Mouse (Mus musculus): ENCODE measurements around the gene Cisd2. TPM values are rescaled to one million over a fixed set of nuclear protein-coding genes. Genes with fewer than 3 reads are reported as not detected.

Gene Cisd2
- polyA plus RNA-seq, 1 experiment from 2014 or later: 75.3 TPM

- peak overlapping the region; percentile 99 for H3K4me3 ChIP-seq
- 57% methylated on average over 14 of the region's 14 CpGs for WGBS
- DNase-seq (ENCODE audit: low spot score): no peak
- H3K4me1 ChIP-seq: peaks cover 27% of the 10 kb centered on the region
- H3K9me3 ChIP-seq (replicated peaks): no peaks in the 10 kb centered on the region
- H3K36me3 ChIP-seq: peaks cover 26% of the 10 kb centered on the region
- no peaks in the 10 kb centered on the region for H3K27me3 ChIP-seq (ENCODE audit: low read depth, poor library complexity, severe bottlenecking)
- peak overlapping the region; percentile 100 for H3K27ac ChIP-seq
These were observed 13.3 kb upstream of the Cisd2 start for GRCm38 (mm10) chr3:135436901-135437616.

GRCm38 (mm10) chr3:135422856-135423607 is 693 bp downstream of the Cisd2 start:
- peaks cover 20% of the 10 kb centered on the region for H3K4me1 ChIP-seq
- peak; percentile 91 for DNase-seq (ENCODE audit: low spot score)
- peak overlapping the region; percentile 70 for H3K4me3 ChIP-seq
- no peaks in the 10 kb centered on the region for H3K27me3 ChIP-seq (ENCODE audit: low read depth, poor library complexity, severe bottlenecking)
- peak overlapping the region; percentile 95 for H3K27ac ChIP-seq
- under 1% methylated on average over 103 of the region's 103 CpGs for WGBS
- no peaks in the 10 kb centered on the region for H3K9me3 ChIP-seq (replicated peaks)
- peaks cover 8% of the 10 kb centered on the region for H3K36me3 ChIP-seq

- DNase-seq (ENCODE audit: low spot score): no peak
- Histone ChIP-seq H3K4me3 (peak overlapping the region; percentile 70), H3K36me3 (peaks cover 11% of the 10 kb centered on the region), H3K4me1 (peaks cover 20% of the 10 kb centered on the region), H3K9me3 (replicated peaks) (no peaks in the 10 kb centered on the region), H3K27me3 (ENCODE audit: low read depth, poor library complexity, severe bottlenecking) (no peaks in the 10 kb centered on the region), H3K27ac (peak overlapping the region; percentile 95)
- WGBS: 37% methylated on average over 8 of the region's 8 CpGs
These were observed 1.4 kb downstream of the Cisd2 start for GRCm38 (mm10) chr3:135422232-135422855.

GRCm38 (mm10) chr3:135421310-135421594 is 2.5 kb downstream of the Cisd2 start:
- no peaks in the 10 kb centered on the region for H3K27me3 ChIP-seq (ENCODE audit: low read depth, poor library complexity, severe bottlenecking)
- no peak for DNase-seq (ENCODE audit: low spot score)
- H3K4me1 ChIP-seq: peaks cover 20% of the 10 kb centered on the region
- H3K4me3 ChIP-seq: no peak overlapping the region
- H3K27ac ChIP-seq: no peak overlapping the region
- H3K36me3 ChIP-seq: peaks cover 17% of the 10 kb centered on the region
- no peaks in the 10 kb centered on the region for H3K9me3 ChIP-seq (replicated peaks)

- Histone ChIP-seq H3K27me3 (ENCODE audit: low read depth, poor library complexity, severe bottlenecking) (no peaks in the 10 kb centered on the region), H3K4me1 (peaks cover 20% of the 10 kb centered on the region), H3K4me3 (no peak overlapping the region), H3K27ac (no peak overlapping the region), H3K9me3 (replicated peaks) (no peaks in the 10 kb centered on the region), H3K36me3 (peaks cover 20% of the 10 kb centered on the region)
- no peak for DNase-seq (ENCODE audit: low spot score)
- 91% methylated on average over 9 of the region's 9 CpGs for WGBS
These were observed 3.0 kb downstream of the Cisd2 start for GRCm38 (mm10) chr3:135420542-135421309.

GRCm38 (mm10) chr3:135417799-135418198 is 5.9 kb downstream of the Cisd2 start:
- Histone ChIP-seq H3K4me3 (no peak overlapping the region), H3K9me3 (replicated peaks) (no peaks in the 10 kb centered on the region), H3K36me3 (peaks cover 20% of the 10 kb centered on the region), H3K27ac (no peak overlapping the region), H3K4me1 (peaks cover 16% of the 10 kb centered on the region), H3K27me3 (ENCODE audit: low read depth, poor library complexity, severe bottlenecking) (no peaks in the 10 kb centered on the region)
- 91% methylated on average over 3 of the region's 3 CpGs for WGBS
- DNase-seq (ENCODE audit: low spot score): no peak

- Histone ChIP-seq H3K4me3 (no peak overlapping the region), H3K4me1 (peaks cover 14% of the 10 kb centered on the region), H3K9me3 (replicated peaks) (no peaks in the 10 kb centered on the region), H3K36me3 (peaks cover 20% of the 10 kb centered on the region), H3K27me3 (ENCODE audit: low read depth, poor library complexity, severe bottlenecking) (no peaks in the 10 kb centered on the region), H3K27ac (no peak overlapping the region)
- WGBS: 89% methylated on average over 3 of the region's 3 CpGs
- no peak for DNase-seq (ENCODE audit: low spot score)
These were observed 6.5 kb downstream of the Cisd2 start for GRCm38 (mm10) chr3:135417245-135417644.

- no peak overlapping the region for H3K27ac ChIP-seq
- no peaks in the 10 kb centered on the region for H3K9me3 ChIP-seq (replicated peaks)
- 84% methylated on average over 9 of the region's 9 CpGs for WGBS
- H3K27me3 ChIP-seq (ENCODE audit: low read depth, poor library complexity, severe bottlenecking): no peaks in the 10 kb centered on the region
- peaks cover 45% of the 10 kb centered on the region for H3K36me3 ChIP-seq
- no peak for DNase-seq (ENCODE audit: low spot score)
- 0 out of 2 replicates have a peak, but pooled peaks cover 6% of the 10 kb centered on the region for H3K4me1 ChIP-seq
- no peak overlapping the region for H3K4me3 ChIP-seq
These were observed 11.9 kb downstream of the Cisd2 start for GRCm38 (mm10) chr3:135411824-135412223.

- H3K36me3 ChIP-seq: peaks cover 46% of the 10 kb centered on the region
- no peak for DNase-seq (ENCODE audit: low spot score)
- H3K4me3 ChIP-seq: no peak overlapping the region
- H3K27ac ChIP-seq: no peak overlapping the region
- WGBS: 94% methylated on average over 12 of the region's 12 CpGs
- no peaks in the 10 kb centered on the region for H3K27me3 ChIP-seq (ENCODE audit: low read depth, poor library complexity, severe bottlenecking)
- H3K9me3 ChIP-seq (replicated peaks): no peaks in the 10 kb centered on the region
- 0 out of 2 replicates have a peak, but pooled peaks cover 6% of the 10 kb centered on the region for H3K4me1 ChIP-seq
These were observed 12.7 kb downstream of the Cisd2 start for GRCm38 (mm10) chr3:135411056-135411455.

GRCm38 (mm10) chr3:135409219-135409618 is 14.5 kb downstream of the Cisd2 start:
- no peaks in the 10 kb centered on the region for H3K9me3 ChIP-seq (replicated peaks)
- WGBS: 97% methylated on average over 5 of the region's 5 CpGs
- H3K4me3 ChIP-seq: no peak overlapping the region
- H3K4me1 ChIP-seq: 0 out of 2 replicates have a peak, but pooled peaks cover 6% of the 10 kb centered on the region
- no peak for DNase-seq (ENCODE audit: low spot score)
- peaks cover 57% of the 10 kb centered on the region for H3K36me3 ChIP-seq
- H3K27ac ChIP-seq: no peak overlapping the region
- H3K27me3 ChIP-seq (ENCODE audit: low read depth, poor library complexity, severe bottlenecking): no peaks in the 10 kb centered on the region

- Histone ChIP-seq H3K9me3 (replicated peaks) (no peaks in the 10 kb centered on the region), H3K4me3 (no peak overlapping the region), H3K27ac (no peak overlapping the region), H3K36me3 (peaks cover 57% of the 10 kb centered on the region), H3K27me3 (ENCODE audit: low read depth, poor library complexity, severe bottlenecking) (no peaks in the 10 kb centered on the region), H3K4me1 (0 out of 2 replicates have a peak, but pooled peaks cover 2% of the 10 kb centered on the region)
- WGBS: 91% methylated on average over 8 of the region's 9 CpGs
- no peak for DNase-seq (ENCODE audit: low spot score)
These were observed 16.4 kb downstream of the Cisd2 start for GRCm38 (mm10) chr3:135407351-135407750.

- 81% methylated on average over 4 of the region's 4 CpGs for WGBS
These were observed 19.1 kb downstream of the Cisd2 start for GRCm38 (mm10) chr3:135404599-135404998.

More at GRCm38 (mm10) chr3:135404599-135404998, 19.1 kb downstream of the Cisd2 start:
- Histone ChIP-seq H3K27me3 (ENCODE audit: low read depth, poor library complexity, severe bottlenecking) (no peaks in the 10 kb centered on the region), H3K4me1 (no peaks in the 10 kb centered on the region), H3K27ac (no peak overlapping the region), H3K36me3 (peaks cover 41% of the 10 kb centered on the region), H3K9me3 (replicated peaks) (no peaks in the 10 kb centered on the region), H3K4me3 (no peak overlapping the region)
- DNase-seq (ENCODE audit: low spot score): no peak

Data from limb, embryonic 10.5 days (tissue).